Mouse (Mus musculus): ENCODE measurements around the gene Pym1. TPM values are rescaled to one million over a fixed set of nuclear protein-coding genes. Genes with fewer than 3 reads are reported as not detected.

The Pym1 gene
- total RNA-seq, 2 experiments from 2014 or later = 10.9 to 14.3 TPM

GRCm38 (mm10) chr10:128801981-128802495 lies 54.3 kb downstream of the Pym1 start:
- intact Hi-C loops (cut with DNase I; ENCODE audit: low total_unique reads) = loop anchor here (10.0 kb wide), 1 partner anchor 57 kb away; the partner anchor contains the start of genes Dgka and Pym1
- no peak for DNase-seq

GRCm38 (mm10) chr10:128802956-128803355 lies 55.3 kb downstream of the Pym1 start:
- no peak for DNase-seq
- intact Hi-C loops (cut with DNase I; ENCODE audit: low total_unique reads) = loop anchor here (10.0 kb wide), 1 partner anchor 58 kb away; the partner anchor contains the start of genes Dgka and Pym1

GRCm38 (mm10) chr10:128803361-128803760 lies 55.7 kb downstream of the Pym1 start:
- intact Hi-C loops (cut with DNase I; ENCODE audit: low total_unique reads) = loop anchor here (10.0 kb wide), 1 partner anchor 59 kb away; the partner anchor contains the start of genes Dgka and Pym1
- DNase-seq = no peak

GRCm38 (mm10) chr10:128803771-128804270 lies 56.1 kb downstream of the Pym1 start, which contains the start of gene Dnajc14:
Dnajc14 (plus strand) TSS chr10:128804062.
- DNase-seq = peak; percentile 58
- intact Hi-C loops (cut with DNase I; ENCODE audit: low total_unique reads) = loop anchor here (10.0 kb wide), 1 partner anchor 59 kb away; the partner anchor contains the start of genes Dgka and Pym1

GRCm38 (mm10) chr10:128804271-128805091 lies 56.8 kb downstream of the Pym1 start, which contains the start of gene Tmem198b:
Tmem198b (minus strand) TSS chr10:128804370.
- intact Hi-C loops (cut with DNase I; ENCODE audit: low total_unique reads) = loop anchor here (10.0 kb wide), 1 partner anchor 60 kb away; the partner anchor contains the start of genes Dgka and Pym1
- DNase-seq = peak; percentile 54

GRCm38 (mm10) chr10:128805092-128806000 lies 57.7 kb downstream of the Pym1 start:
- peak; percentile 98 for DNase-seq
- intact Hi-C loops (cut with DNase I; ENCODE audit: low total_unique reads) = loop anchor here (10.0 kb wide), 1 partner anchor 61 kb away; the partner anchor contains the start of genes Dgka and Pym1

- intact Hi-C loops (cut with DNase I; ENCODE audit: low total_unique reads) = loop anchor here (10.0 kb wide), 1 partner anchor 61 kb away; the partner anchor contains the start of genes Dgka and Pym1
- no peak for DNase-seq
Observed at GRCm38 (mm10) chr10:128806086-128806485, 58.4 kb downstream of the Pym1 start.

GRCm38 (mm10) chr10:128807018-128807417 lies 59.3 kb downstream of the Pym1 start:
- DNase-seq = no peak
- intact Hi-C loops (cut with DNase I; ENCODE audit: low total_unique reads) = loop anchor here (10.0 kb wide), 1 partner anchor 62 kb away; the partner anchor contains the start of genes Dgka and Pym1

Other genes starting within 250 kb of the Pym1 start
- 100 to 1,000 TPM in 1 of 2 experiments, 10 to 100 TPM in 1; 54.6 to 180 TPM for gene Myl6b, start 249.2 kb upstream of the Pym1 start, total RNA-seq (2021)
- gene Esyt1, start 222.0 kb upstream of the Pym1 start, total RNA-seq (2021) = 10 to 100 TPM; 21.6 to 24.0 TPM
- gene Zc3h10, start 200.1 kb upstream of the Pym1 start, total RNA-seq (2021) = 1 to 10 TPM; 5.0 to 6.4 TPM
- gene Rpl41, start 198.6 kb upstream of the Pym1 start, total RNA-seq (2021) = 1,000 to 10,000 TPM; 1,413 to 1,625 TPM
- gene Pa2g4, start 181.9 kb upstream of the Pym1 start, total RNA-seq (2021) = 10 to 100 TPM; 50.2 to 54.0 TPM
- 1 to 10 TPM; 4.8 to 7.2 TPM for gene Erbb3, start 158.2 kb upstream of the Pym1 start, total RNA-seq (2021)
- 100 to 1,000 TPM; 455 to 537 TPM for gene Rps26, start 121.1 kb upstream of the Pym1 start, total RNA-seq (2021)
- under 1 TPM; 0.25 to 0.58 TPM for gene Ikzf4, start 101.9 kb upstream of the Pym1 start, total RNA-seq (2021)
- gene Suox, start 73.8 kb upstream of the Pym1 start, total RNA-seq (2021) = 10 to 100 TPM; 11.8 to 12.8 TPM
- gene Rab5b, start 51.6 kb upstream of the Pym1 start, total RNA-seq (2021) = 10 to 100 TPM; 75.2 to 78.2 TPM
- 1 to 10 TPM in 1 of 2 experiments, under 1 TPM in 1; 0.71 to 1.2 TPM for gene Pmel, start 43.7 kb upstream of the Pym1 start, total RNA-seq (2021)
- 1 to 10 TPM; 7.5 to 8.5 TPM for gene Cdk2, start 42.9 kb upstream of the Pym1 start, total RNA-seq (2021)
- gene Dgka, start 3.0 kb upstream of the Pym1 start, total RNA-seq (2021) = 10 to 100 TPM in 1 of 2 experiments, 1 to 10 TPM in 1; 8.3 to 10.8 TPM
- 1 to 10 TPM; 3.2 TPM for gene Mmp19, start 43.0 kb downstream of the Pym1 start, total RNA-seq (2021)
- 10 to 100 TPM; 23.3 to 24.5 TPM for gene Dnajc14, start 56.2 kb downstream of the Pym1 start, total RNA-seq (2021)
- 1 to 10 TPM; 6.4 to 7.4 TPM for gene Tmem198b, start 56.5 kb downstream of the Pym1 start, total RNA-seq (2021)
- 10 to 100 TPM; 33.3 to 36.3 TPM for gene Sarnp, start 69.4 kb downstream of the Pym1 start, total RNA-seq (2021)
- gene Ormdl2, start 73.8 kb downstream of the Pym1 start, total RNA-seq (2021) = 1 to 10 TPM; 5.8 to 6.3 TPM
- gene Gdf11, start 143.8 kb downstream of the Pym1 start, total RNA-seq (2021) = 1 to 10 TPM; 6.7 to 7.1 TPM
- gene Cd63, start 153.1 kb downstream of the Pym1 start, total RNA-seq (2021) = 100 to 1,000 TPM; 121 to 151 TPM
- 1 to 10 TPM; 5.6 to 7.7 TPM for gene Rdh5, start 175.0 kb downstream of the Pym1 start, total RNA-seq (2021)
- 100 to 1,000 TPM; 174 to 181 TPM for gene Bloc1s1, start 176.1 kb downstream of the Pym1 start, total RNA-seq (2021)
- 10 to 100 TPM; 88.7 to 94.7 TPM for gene Itga7, start 185.9 kb downstream of the Pym1 start, total RNA-seq (2021)
- under 1 TPM in 1 of 2 experiments, not detected in 1; 0.16 TPM for gene Mettl7b, start 213.1 kb downstream of the Pym1 start, total RNA-seq (2021)
- gene Olfr9, start 241.5 kb downstream of the Pym1 start, total RNA-seq (2021) = not detected